Mouse (Mus musculus) megakaryocyte-erythroid progenitor cell, adult 5 weeks (primary cell): ENCODE data around the gene Atp2b2. TPM values are rescaled to one million over a fixed set of nuclear protein-coding genes. Genes with fewer than 3 reads are reported as not detected.

Source experiments
- polyA plus RNA-seq: library from polyadenylated mRNA; stranded (reverse); fragments of >175 nt; gene quantifications from 2 replicates; pipeline ENCODE4 v1.2.3, GENCODE M21; 2012

Atp2b2 gene
- 0.01 TPM in 1 of 2 replicates, not detected in the other for polyA plus RNA-seq

DNA sequence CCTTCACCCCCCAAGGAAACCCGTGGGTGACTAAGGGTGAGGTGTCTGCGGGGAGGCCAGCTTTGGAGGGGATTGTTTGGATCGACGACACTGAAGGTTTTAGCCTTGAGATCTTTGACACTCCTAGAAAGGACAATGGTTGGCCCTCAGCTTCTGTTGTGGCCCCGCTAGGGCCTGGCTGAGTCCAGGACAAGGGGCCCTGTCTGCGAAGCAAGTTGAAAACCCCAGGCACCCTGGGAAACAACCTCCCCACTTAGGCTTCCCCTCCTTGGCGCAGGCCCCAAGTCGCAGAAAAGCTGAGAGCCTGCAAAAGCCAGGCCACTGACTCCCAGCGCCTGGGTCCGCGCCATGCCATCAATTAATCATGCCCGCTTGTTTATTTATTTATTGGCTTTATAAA, at the start of gene Atp2b2:
Gene Atp2b2 (minus strand): TSS at position 282 of the 400 bp plus-strand sequence.

DNA sequence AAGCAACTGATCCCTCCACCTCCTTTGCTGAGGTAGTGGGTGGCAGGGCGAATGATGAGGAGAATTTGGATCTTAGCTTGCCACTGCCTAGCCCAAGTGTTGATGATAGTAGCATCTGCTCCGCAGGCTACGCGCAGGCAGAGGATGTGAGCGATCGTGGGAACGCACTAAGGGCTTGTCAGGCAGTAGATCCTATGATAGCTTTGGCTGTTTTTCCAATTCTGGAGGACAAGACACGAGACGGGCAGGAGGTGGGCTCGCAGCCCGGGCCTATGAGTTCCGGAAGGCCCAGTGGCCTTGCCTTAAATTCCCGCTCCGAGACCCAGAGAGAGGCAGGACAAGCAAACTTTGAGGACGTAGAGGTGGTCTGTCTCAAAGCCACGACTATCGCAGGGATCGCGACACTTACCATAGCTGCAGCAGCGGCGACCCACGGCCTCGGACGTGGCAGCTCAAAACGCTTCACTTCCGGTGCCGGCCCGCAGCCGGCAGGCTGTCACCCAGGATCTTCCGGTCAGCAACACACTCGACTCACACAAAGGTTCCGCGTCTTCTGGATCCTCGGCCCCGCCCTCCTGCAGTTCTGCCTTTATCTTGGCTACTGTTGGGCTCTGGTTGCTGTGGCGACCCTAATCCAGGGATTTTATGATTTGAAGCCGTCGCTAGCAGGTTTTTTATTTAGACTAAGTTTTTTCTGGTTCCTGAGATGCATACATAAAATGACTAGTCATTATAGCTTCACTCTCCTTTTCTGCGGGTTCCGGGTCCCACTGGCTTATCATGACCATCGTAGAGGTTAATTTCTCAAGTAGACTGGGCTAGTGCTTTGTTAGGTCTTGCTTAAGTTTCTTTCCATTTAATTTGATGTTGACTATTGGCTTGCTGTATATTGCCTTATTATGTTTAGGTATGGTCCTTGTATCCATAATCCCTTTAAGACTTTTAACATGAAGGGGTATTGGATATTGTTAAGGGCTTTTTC, 301.9 kb downstream of the Atp2b2 start, which contains the start of gene Sec13:
Gene Sec13 (minus strand): TSS at position 508 of the 982 bp plus-strand sequence.

DNA sequence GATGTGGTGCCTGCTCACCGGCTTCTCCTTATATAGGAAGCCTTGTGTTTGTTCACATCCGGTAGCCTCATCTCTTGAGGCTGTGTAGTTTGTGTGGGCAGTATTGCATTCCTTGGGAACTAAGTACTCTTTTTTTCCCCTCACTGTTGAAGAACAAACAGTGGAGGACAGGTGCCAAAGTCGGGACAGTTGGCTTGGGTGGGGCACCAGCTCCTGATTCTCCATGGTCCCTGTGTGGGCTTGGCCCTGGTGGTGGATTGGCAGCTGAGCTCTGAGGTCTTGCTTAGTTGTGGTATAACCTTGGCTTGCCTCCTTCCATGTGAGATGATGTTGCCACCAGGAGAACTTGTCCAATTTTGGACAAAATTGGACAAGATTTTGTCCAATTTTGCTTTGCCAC, 322.5 kb downstream of the Atp2b2 start, which contains the start of gene Ghrl:
Gene Ghrl (minus strand): TSS at position 3 of the 400 bp plus-strand sequence.

DNA sequence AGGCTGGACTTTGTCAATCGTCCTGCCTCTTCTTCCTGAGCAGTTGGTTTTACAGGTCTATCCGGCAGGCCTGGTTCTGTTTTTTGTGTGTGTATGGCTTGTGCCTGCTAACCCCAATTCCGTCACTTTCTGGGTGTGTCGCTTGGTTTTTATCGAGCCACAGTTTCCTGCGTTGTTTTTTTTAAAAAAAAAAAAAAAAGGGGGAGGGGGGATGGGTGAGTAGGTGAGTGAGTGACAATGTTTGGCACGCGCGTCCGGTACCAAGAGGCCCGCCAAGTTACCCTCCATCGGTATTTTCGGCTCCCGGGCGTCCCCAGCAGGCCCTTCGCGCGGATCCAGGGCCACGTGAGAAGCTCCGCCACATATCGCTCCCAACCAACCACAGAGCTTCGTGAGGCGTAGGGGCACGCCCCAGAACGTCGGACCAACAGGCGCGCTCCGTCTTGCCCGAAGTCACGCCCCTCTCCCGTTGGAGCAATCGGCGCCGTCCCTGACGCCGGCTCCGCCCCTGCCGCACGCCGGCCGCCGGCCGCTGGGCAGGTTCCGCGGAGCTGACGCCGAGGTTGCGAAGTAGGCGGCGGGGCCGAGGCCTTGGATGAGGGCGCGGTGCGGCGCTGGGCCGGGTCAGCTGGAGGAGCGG, 345.7 kb downstream of the Atp2b2 start, which contains the start of gene Tatdn2:
Gene Tatdn2 (plus strand): TSS at position 469 of the 640 bp plus-strand sequence.

Other genes with a start within 250 kb of the Atp2b2 start
- 0.01 TPM in 1 of 2 replicates, not detected in the other for gene Slc6a11, start 88.6 kb upstream of the Atp2b2 start, polyA plus RNA-seq
- gene Slc6a1, start 240.0 kb upstream of the Atp2b2 start, polyA plus RNA-seq, result 0.10 and 0.13 TPM in 2 replicates